Mouse (Mus musculus) heart, postnatal 0 days (tissue): ENCODE measurements around the gene St8sia2.

ENCODE experiments used
- CTCF ChIP-seq: IDR thresholded peaks from 2 replicates; pipeline ENCODE4 v1.5.1; 2016; ENCODE audit warnings: antibody characterized with exemption, control low read depth, low read depth
- EP300 ChIP-seq: IDR thresholded peaks from 2 replicates; pipeline ENCODE4 v1.6.1; 2016; ENCODE audit warnings: antibody characterized with exemption, low read depth

GRCm38 (mm10) chr7:74055753-74056152 is 42.3 kb upstream of the St8sia2 start:
- TF ChIP-seq CTCF (no peak), EP300 (no peak)
